Mouse (Mus musculus) heart, postnatal 36 days (tissue): Measurements from ENCODE around the gene Map1s. TPM values are rescaled to one million over a fixed set of nuclear protein-coding genes. Genes with fewer than 3 reads are reported as not detected.
A peak's percentile ranks its signal among the peaks of the same experiment; 100 is the strongest.
"Not testable (repeated sequence)": the region's sequence is repeated elsewhere in the genome, so short reads cannot be mapped to it uniquely, and the experiment has no call there.

Experiments
- DNase-seq, 2 experiments: peaks; one replicate each; pipeline ENCODE4 v3.0.0; 2021 to 2022
- intact Hi-C: fragments of 180-260 bp; cut with DNase I; formaldehyde crosslinking; loops from one replicate; pipeline ENCODE4 v1.15.1; 2025
- total RNA-seq, 2 experiments: library from RNA; stranded (reverse); gene quantifications; 2 replicates each; pipeline ENCODE4 v1.2.3; 2021

Gene Map1s
- total RNA-seq, 2 experiments from 2014 or later, result 18.1 to 20.3 TPM

GRCm38 (mm10) chr8:70874441-70874840, 31.3 kb upstream of the Map1s start:
- intact Hi-C loops, result no loop called here
- no peak for DNase-seq

- intact Hi-C loops, result no loop called here
- no peak for DNase-seq
Observed at GRCm38 (mm10) chr8:70876382-70876781, 29.4 kb upstream of the Map1s start.

DNA sequence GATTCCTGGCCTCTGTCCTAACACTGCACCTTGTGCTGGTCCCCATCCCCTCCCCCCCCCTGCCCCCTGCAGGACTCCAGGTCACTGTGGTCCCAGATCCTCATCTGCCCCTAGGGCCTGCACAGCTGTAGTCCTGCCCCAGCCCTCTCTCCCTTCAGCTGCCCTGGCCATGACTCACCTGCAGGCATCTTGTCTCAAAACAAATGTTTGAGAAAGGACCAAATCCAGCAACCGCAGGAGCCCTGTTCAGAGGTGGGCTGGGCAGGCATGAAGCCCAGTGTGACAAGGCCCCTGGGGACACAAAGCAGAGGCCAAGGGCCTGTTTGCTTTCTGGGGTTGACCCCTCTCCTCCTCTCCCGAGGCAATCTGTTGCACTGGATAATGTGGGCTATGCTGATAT, 27.6 kb upstream of the Map1s start:
- no peak for DNase-seq
- intact Hi-C loops, result no loop called here

DNA sequence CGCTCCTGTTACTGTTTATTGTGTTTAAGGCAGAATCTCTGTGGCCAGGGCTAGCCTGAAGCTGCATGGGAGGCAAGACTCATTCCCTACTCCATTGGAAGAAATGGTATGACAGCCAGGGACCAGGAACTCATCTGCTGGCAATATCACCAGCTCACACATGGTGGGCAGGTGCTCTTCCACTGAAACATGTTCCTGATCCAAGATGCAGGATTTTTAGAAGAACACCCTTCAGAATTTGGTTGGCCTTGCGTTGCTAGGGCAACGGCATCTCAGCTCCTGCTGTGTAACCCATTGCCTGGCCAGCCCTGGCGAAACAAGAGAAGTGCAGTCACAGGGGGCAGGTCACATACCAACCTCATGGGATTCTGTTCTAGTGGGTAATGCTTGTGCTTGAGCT, 26.2 kb upstream of the Map1s start:
- DNase-seq, result no peak
- intact Hi-C loops, result no loop called here

- intact Hi-C loops, result no loop called here
- peak; percentile 60 to 63 for DNase-seq
Observed at GRCm38 (mm10) chr8:70880126-70880525, 25.6 kb upstream of the Map1s start.

- intact Hi-C loops, result no loop called here
- no peak for DNase-seq
Observed at GRCm38 (mm10) chr8:70880546-70880945, 25.2 kb upstream of the Map1s start.

- no peak for DNase-seq
- intact Hi-C loops, result no loop called here
Observed at GRCm38 (mm10) chr8:70884186-70884585, 21.5 kb upstream of the Map1s start.

- DNase-seq, result no peak
- intact Hi-C loops, result no loop called here
Observed at GRCm38 (mm10) chr8:70884683-70885082, 21.0 kb upstream of the Map1s start.

DNA sequence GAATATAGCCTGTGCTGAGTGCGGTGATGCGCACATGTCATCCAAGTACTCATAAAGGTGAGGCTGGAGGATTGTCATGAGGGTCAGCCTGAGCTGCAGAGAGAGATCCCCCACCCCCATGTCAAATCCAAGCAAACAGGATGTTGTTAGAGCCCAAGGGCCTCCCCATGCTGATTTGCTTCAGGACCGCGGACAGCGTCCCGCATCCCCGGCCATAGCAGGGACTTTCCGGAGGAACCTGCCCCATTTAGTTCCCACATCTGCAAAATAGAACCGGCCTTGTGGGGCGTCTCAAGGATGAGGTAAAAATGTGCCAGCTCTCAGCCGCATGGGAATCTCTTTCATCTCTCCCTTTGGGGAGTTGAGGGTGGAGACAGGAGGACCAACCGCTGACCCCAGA, 20.1 kb upstream of the Map1s start:
- no peak for DNase-seq
- intact Hi-C loops, result no loop called here

GRCm38 (mm10) chr8:70887669-70888068, 18.1 kb upstream of the Map1s start:
- intact Hi-C loops, result no loop called here
- DNase-seq, result no peak

DNA sequence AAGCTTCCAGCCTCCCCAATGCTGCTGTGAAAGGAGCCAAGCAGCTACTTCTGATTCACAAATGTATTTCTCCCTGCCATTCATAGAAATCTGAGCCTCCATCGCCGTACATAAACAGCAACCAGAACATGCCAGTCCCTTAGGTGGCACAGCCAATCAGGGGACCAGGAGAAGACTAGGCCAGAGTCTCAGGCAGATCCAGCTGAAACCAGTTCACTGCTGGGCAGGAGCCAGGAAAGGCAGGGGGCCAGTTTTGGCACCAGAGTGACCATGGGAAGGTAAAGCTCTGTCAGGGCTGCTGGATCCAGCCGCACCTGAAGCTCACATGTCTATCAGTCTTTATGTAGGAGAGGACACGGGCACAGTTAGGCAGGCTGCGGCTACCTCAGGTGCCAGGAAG, 15.1 kb upstream of the Map1s start:
- intact Hi-C loops, result no loop called here
- DNase-seq, result no peak

DNA sequence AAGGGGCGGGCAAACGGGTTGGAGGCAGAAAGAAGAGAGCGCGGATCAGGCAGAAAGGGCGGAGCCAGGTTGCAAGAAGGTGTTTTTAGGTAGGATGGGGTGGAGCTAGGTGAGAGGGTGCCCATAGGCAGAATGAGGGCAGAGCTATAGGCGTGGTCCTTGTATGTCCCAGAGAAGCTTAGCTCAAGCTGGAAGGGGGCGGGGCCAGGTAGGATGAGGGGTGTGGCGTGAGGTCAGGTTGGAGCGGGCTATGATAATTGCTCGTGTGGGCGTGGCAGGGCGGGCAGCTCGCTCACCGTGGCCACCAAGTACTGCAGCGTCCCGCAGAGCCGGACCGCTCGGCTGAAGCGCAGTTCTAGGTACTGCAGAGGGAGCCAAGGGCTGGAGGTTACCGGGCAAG, 14.4 kb upstream of the Map1s start:
- DNase-seq, result no peak
- intact Hi-C loops, result no loop called here

DNA sequence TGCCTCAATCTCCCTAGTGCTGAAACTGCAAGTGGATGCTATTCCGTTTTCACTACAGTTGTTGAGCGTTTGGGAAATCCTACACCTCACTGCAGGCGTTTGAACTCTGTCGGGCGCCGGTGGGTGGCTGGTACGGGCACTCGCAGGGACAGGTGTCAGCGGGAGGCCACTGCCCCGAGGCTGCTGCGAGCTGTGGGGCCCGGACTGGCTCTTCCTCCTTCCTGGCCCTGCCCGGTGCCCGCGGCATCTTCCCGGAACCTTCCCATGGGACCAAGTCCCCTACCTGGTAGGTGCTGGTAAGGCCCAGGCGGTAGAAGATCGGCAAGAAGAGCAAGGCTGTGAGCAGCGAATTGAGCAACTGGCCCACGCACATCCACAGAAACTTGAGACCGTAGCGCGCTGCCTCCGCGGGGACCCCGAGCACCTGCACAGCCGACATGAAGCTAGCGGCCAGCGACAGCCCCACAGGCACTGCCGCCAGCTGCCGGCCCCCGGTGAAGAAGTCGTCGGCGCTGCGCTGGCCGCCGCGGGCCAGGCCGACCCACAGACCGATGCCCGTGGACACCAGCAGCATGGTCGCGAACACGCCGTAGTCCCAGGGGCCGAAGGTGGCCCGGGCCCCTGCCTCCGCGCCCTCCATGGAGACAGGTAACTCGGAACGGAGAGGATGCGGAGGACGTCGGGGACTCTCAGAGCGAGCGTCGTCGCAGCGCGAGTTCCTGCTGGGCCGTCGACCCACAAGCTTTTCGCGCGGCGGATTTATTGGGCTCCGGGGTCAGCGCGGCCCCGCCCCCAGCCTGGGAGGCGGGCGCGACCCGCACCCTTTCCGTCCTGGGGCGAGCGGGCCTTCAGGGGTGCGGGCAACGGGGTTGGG, 13.5 kb upstream of the Map1s start, which contains the start of gene Slc5a5:
Slc5a5 (minus strand) TSS at position 736 of the 874 bp plus-strand sequence.
- intact Hi-C loops, result no loop called here
- DNase-seq, result no peak

DNA sequence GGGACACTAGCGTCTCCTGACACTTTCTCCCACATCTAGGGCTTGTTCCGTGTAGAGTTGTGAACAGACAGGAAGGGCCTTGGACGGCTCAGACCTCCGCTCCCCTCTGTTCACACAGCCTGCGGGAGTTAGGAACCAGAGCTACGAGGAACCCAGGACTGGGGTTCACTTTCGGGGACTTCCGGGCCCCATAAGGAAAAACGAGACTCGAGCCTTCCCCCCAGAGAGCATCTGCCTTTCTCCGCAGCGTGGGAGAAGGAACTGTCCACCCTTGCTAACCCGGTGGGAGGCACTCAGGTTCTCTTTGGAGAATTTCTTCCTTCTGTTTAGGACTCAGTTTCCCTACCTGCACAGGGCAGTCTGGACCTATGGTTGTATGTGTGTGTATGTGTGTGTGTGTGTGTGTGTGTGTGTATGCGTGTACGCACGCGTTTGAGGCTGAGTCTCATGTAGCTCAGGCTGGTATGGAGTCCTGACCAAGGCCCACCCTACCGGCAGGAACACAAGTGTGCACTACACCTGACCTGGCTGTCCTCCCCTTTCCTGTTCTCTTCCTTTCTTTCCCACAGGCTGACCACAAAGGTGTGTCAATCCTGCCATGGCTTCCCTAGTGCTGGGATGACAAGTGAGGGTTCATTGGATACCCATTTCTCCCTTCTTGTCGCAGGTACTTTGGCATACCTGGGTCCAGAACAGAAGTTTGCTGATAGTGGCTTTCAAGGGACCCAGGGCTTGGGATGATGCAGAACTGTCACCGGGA, 12.7 kb upstream of the Map1s start:
- intact Hi-C loops, result loop anchor here (1.0 kb wide), 1 partner anchor 20 kb away; the partner anchor contains the start of gene Ccdc124
- no peak for DNase-seq

GRCm38 (mm10) chr8:70893656-70894384, 11.9 kb upstream of the Map1s start:
- intact Hi-C loops, result loop anchor here (1.0 kb wide), 1 partner anchor 21 kb away; the partner anchor contains the start of gene Ccdc124
- peak; percentile 64 to 78 for DNase-seq

- no peak for DNase-seq
- intact Hi-C loops, result no loop called here
Observed at GRCm38 (mm10) chr8:70894385-70894720, 11.4 kb upstream of the Map1s start.

GRCm38 (mm10) chr8:70894771-70895545, 10.8 kb upstream of the Map1s start:
- no peak for DNase-seq
- intact Hi-C loops, result loop anchor here (5.0 kb wide), 1 partner anchor 432 kb away; no protein-coding TSS in a partner anchor

DNA sequence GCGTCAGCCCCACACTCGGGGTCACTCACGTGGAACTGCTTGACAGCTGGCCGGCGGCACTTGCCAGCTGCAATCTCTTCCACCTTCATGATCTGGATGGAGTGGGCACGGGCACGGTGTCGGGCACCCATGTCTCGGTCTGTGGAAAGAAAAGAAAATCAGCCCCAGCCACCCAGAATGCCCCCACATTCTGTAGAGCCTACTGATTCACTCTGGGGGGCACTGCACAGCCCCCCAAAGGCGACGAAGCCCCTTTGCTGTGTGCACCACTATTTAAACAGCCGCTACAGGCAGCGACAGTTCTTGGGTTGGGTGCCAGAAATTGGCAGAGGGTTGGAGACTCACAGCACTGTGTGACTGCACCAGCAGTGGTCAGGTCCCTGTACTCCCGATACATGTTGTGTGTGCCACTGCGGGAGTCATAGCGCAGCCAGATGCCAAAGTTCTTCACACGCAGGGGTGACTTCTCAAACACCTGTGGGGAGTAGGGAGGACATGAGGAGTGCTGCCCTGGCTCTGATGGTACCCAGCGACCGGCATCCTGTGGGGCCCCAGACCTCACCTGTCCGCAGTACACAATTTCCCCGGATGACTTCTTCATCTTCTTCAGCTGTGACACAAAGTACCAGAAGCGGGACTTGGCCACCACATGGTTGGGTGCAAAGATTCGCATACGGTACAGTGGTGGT, 10.0 kb upstream of the Map1s start:
- intact Hi-C loops, result loop anchor here (5.0 kb wide), 1 partner anchor 432 kb away; no protein-coding TSS in a partner anchor
- not testable (repeated sequence) for DNase-seq

DNA sequence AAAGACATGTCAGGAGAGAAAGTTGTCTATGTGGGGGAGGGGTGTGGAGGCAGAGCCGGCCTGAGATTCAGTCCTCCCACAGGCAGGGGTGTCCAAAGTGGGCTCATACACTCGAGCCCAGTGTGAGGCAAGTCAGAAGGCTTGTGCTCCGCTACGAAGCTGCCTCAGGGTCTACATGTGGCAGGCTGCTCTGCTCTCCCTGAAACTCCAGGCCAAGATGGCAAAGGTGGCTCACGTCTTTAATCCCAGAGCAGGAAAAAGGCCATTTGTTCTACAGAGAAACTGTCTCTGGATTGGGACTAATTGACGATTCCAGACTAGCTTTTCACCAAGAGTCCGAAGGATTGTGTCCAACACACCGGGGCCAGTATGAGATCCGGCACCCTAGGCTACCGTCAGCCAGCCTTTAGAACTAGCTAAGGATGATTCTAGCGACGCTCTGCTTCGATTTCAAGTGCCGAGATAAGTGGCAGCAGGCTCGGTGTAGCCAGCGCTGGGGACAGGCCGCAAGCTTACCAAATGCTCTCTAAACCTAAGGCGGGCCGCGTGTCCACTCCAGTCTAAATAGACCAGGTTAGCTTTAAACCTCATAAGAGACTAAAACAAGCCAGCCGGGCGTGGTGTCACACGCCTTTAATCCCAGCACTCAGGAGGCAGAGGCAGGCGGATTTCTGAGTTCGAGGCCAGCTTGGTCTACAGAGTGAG, 9.3 kb upstream of the Map1s start:
- DNase-seq, result no peak
- intact Hi-C loops, result loop anchor here (1.0 to 5.0 kb wide), 2 partner anchors 23 to 431 kb away; partner anchors contain the start of gene Ccdc124
